Mouse (Mus musculus): ENCODE measurements around the gene Trmt5.

DNA sequence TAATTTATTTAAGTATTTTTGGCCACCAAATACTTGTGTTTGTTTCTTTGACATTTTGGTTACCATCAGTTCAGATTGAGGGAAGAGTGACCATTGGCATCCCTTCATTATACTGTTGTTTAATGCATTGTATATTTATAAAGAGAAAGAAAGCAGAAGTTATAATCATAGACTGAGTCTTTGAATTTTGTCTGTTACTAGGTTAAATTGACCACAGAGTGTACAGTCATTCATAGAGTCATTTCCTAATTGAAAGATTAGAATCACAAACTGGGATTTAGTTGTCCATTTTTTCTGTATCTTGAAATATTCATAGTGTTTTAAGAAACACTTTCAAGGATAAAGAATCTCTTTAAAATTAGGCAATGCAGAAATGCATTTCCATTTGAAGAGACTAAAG is 55.0 kb downstream of the Trmt5 start:
- no peak for TF ChIP-seq CTCF (IDR thresholded peaks at IDR 0.05; ENCODE audit: low read depth, low read length)
- TF ChIP-seq POLR2A (IDR thresholded peaks at IDR 0.05; ENCODE audit: borderline replicate concordance, low read depth, low read length) = no peak
